Mouse (Mus musculus): ENCODE data around the gene Kantr. TPM values are rescaled to one million over a fixed set of nuclear protein-coding genes. Genes with fewer than 3 reads are reported as not detected.
A peak's percentile ranks its signal among the peaks of the same experiment; 100 is the strongest.
"Not testable (repeated sequence)": the region's sequence is repeated elsewhere in the genome, so short reads cannot be mapped to it uniquely, and the experiment has no call there.

Gene Kantr
- polyA plus RNA-seq, 1 experiment from 2014 or later, result 14.3 TPM

DNA sequence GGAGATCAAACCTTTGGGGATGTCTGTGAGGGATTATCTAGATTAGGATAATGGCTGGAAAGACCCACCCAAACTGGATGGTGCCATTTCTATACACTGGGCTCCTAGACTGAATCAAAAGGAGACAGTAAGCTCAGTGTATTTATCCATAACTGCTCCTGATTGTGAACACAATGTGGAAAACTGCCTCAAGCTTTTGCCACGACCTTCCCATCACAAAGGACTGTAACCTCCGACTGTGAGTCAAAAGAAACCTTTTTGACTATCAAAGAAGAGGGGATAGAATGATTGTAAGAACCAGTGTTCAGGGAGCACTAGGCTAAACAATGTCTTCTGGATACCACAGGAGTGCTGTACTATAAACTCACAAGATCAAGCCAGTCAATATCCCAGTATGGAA lies 21.1 kb downstream of the Kantr start:
- Histone ChIP-seq H3K27me3 (ENCODE audit: insufficient read depth, low read length) (no peaks in the 10 kb centered on the region; the same call in 1 of the 2 replicates), H3K4me2 (replicated peaks; ENCODE audit: low read depth, low read length) (no peak overlapping the region), H3K27ac (ENCODE audit: low read length) (no peak overlapping the region), H3K9me3 (ENCODE audit: low read length) (no peaks in the 10 kb centered on the region), H3K9ac (replicated peaks; ENCODE audit: low read length) (no peak overlapping the region), H3K36me3 (ENCODE audit: insufficient read depth, low read length) (no peaks in the 10 kb centered on the region), H3K4me3 (ENCODE audit: low read length) (no peak overlapping the region), H3K4me1 (ENCODE audit: insufficient read depth, low read length) (no peaks in the 10 kb centered on the region)
- no peak for ATAC-seq (ENCODE audit: low FRiP score, low TSS enrichment)
- 80% methylated on average over 2 of the region's 2 CpGs for WGBS

GRCm38 (mm10) chrX:152287026-152287425 lies 40.3 kb downstream of the Kantr start:
- H3K9me3 ChIP-seq (ENCODE audit: low read length); ATAC-seq (ENCODE audit: low FRiP score, low TSS enrichment); H3K27ac ChIP-seq (ENCODE audit: low read length); H3K9ac ChIP-seq (replicated peaks; ENCODE audit: low read length); H3K27me3 ChIP-seq (ENCODE audit: insufficient read depth, low read length); H3K36me3 ChIP-seq (ENCODE audit: insufficient read depth, low read length); H3K4me3 ChIP-seq (ENCODE audit: low read length); H3K4me1 ChIP-seq (ENCODE audit: insufficient read depth, low read length); H3K4me2 ChIP-seq (replicated peaks; ENCODE audit: low read depth, low read length): not testable (repeated sequence)
- WGBS, result 63% methylated on average over 1 of the region's 1 CpGs

GRCm38 (mm10) chrX:152284746-152285145 lies 42.5 kb downstream of the Kantr start:
- H3K27ac ChIP-seq (ENCODE audit: low read length), result no peak overlapping the region
- H3K27me3 ChIP-seq (ENCODE audit: insufficient read depth, low read length), result no peaks in the 10 kb centered on the region
- no peak for ATAC-seq (ENCODE audit: low FRiP score, low TSS enrichment)
- no peak overlapping the region for H3K4me3 ChIP-seq (ENCODE audit: low read length)
- 74% methylated on average over 3 of the region's 3 CpGs for WGBS
- H3K9me3 ChIP-seq (ENCODE audit: low read length), result no peaks in the 10 kb centered on the region
- H3K36me3 ChIP-seq (ENCODE audit: insufficient read depth, low read length), result no peaks in the 10 kb centered on the region
- H3K9ac ChIP-seq (replicated peaks; ENCODE audit: low read length), result no peak overlapping the region
- H3K4me2 ChIP-seq (replicated peaks; ENCODE audit: low read depth, low read length), result no peak overlapping the region
- H3K4me1 ChIP-seq (ENCODE audit: insufficient read depth, low read length), result no peaks in the 10 kb centered on the region

GRCm38 (mm10) chrX:152279384-152279783 lies 47.9 kb downstream of the Kantr start:
- Histone ChIP-seq H3K27ac (ENCODE audit: low read length) (no peak overlapping the region), H3K4me2 (replicated peaks; ENCODE audit: low read depth, low read length) (no peak overlapping the region), H3K4me1 (ENCODE audit: insufficient read depth, low read length) (no peaks in the 10 kb centered on the region), H3K9ac (replicated peaks; ENCODE audit: low read length) (no peak overlapping the region), H3K36me3 (ENCODE audit: insufficient read depth, low read length) (peaks cover 19% of the 10 kb centered on the region; the same call in 1 of the 2 replicates), H3K4me3 (ENCODE audit: low read length) (no peak overlapping the region), H3K9me3 (ENCODE audit: low read length) (no peaks in the 10 kb centered on the region), H3K27me3 (ENCODE audit: insufficient read depth, low read length) (no peaks in the 10 kb centered on the region)
- 90% methylated on average over 6 of the region's 6 CpGs for WGBS
- no peak for ATAC-seq (ENCODE audit: low FRiP score, low TSS enrichment)

- ATAC-seq (ENCODE audit: low FRiP score, low TSS enrichment), result peak; percentile 29; the same call in 1 of the 2 replicates
- Histone ChIP-seq H3K9ac (replicated peaks; ENCODE audit: low read length) (no peak overlapping the region), H3K36me3 (ENCODE audit: insufficient read depth, low read length) (peaks cover 93% of the 10 kb centered on the region), H3K9me3 (ENCODE audit: low read length) (no peaks in the 10 kb centered on the region), H3K27ac (ENCODE audit: low read length) (no peak overlapping the region), H3K4me1 (ENCODE audit: insufficient read depth, low read length) (no peaks in the 10 kb centered on the region), H3K4me2 (replicated peaks; ENCODE audit: low read depth, low read length) (no peak overlapping the region), H3K4me3 (ENCODE audit: low read length) (no peak overlapping the region), H3K27me3 (ENCODE audit: insufficient read depth, low read length) (no peaks in the 10 kb centered on the region)
- 94% methylated on average over 11 of the region's 11 CpGs for WGBS
These were observed 56.1 kb downstream of the Kantr start for GRCm38 (mm10) chrX:152271189-152271588.

Other genes starting within 250 kb of the Kantr start
- 5.3 and 6.7 TPM in 2 replicates for gene Iqsec2, start 183.2 kb downstream of the Kantr start, polyA plus RNA-seq (2015; fragmentation: Nextera tagmentation; extraction: Ambion mirVana)
- gene Kdm5c, start 94.5 kb downstream of the Kantr start, polyA plus RNA-seq (2015; fragmentation: Nextera tagmentation; extraction: Ambion mirVana), result 50.0 and 51.7 TPM in 2 replicates
- 31.1 and 35.9 TPM in 2 replicates for gene Tspyl2, start 14.9 kb upstream of the Kantr start, polyA plus RNA-seq (2015; fragmentation: Nextera tagmentation; extraction: Ambion mirVana)
- 3.8 and 6.0 TPM in 2 replicates for gene Gpr173, start 41.2 kb upstream of the Kantr start, polyA plus RNA-seq (2015; fragmentation: Nextera tagmentation; extraction: Ambion mirVana)
- not detected in 2 replicates for gene Cldn34a, start 235.8 kb upstream of the Kantr start, polyA plus RNA-seq (2015; fragmentation: Nextera tagmentation; extraction: Ambion mirVana)

Measured in kidney, embryonic 16.5 days (tissue).